Mouse (Mus musculus): Measurements from ENCODE around the gene Gngt1. TPM values are rescaled to one million over a fixed set of nuclear protein-coding genes. Genes with fewer than 3 reads are reported as not detected.

Gene Gngt1
- total RNA-seq, 2 experiments from 2014 or later, result not detected

Other genes with a start within 250 kb of the Gngt1 start
- not detected for gene Calcr, start 229.1 kb upstream of the Gngt1 start, total RNA-seq (2021)
- gene Tfpi2, start 4.9 kb upstream of the Gngt1 start, total RNA-seq (2021), result 1 to 10 TPM; 1.2 to 1.5 TPM
- 10 to 100 TPM; 70.8 to 71.5 TPM for gene Gng11, start 10.1 kb downstream of the Gngt1 start, total RNA-seq (2021)
- gene Bet1, start 93.2 kb downstream of the Gngt1 start, total RNA-seq (2021), result 10 to 100 TPM; 26.4 to 27.1 TPM